Mouse (Mus musculus): ENCODE measurements around the gene Pin1.
A peak's percentile ranks its signal among the peaks of the same experiment; 100 is the strongest.

Pin1 gene

GRCm38 (mm10) chr9:20651602-20652259 lies at the start of gene Pin1:
Pin1 (plus strand) TSS chr9:20652095.
- peak; percentile 100 for DNase-seq

GRCm38 (mm10) chr9:20606269-20606668 lies 45.6 kb upstream of the Pin1 start:
- no peak for DNase-seq

- DNase-seq, result peak; percentile 99
These were observed 44.6 kb upstream of the Pin1 start for GRCm38 (mm10) chr9:20607100-20607974.

GRCm38 (mm10) chr9:20609831-20610464 lies 41.9 kb upstream of the Pin1 start:
- peak; percentile 46 for DNase-seq

- DNase-seq, result peak; percentile 39
These were observed 39.9 kb upstream of the Pin1 start for GRCm38 (mm10) chr9:20611976-20612375.

- no peak for DNase-seq
These were observed 35.2 kb upstream of the Pin1 start for GRCm38 (mm10) chr9:20616685-20617084.

- peak; percentile 40 for DNase-seq
These were observed 20.6 kb upstream of the Pin1 start for GRCm38 (mm10) chr9:20631332-20631731.

GRCm38 (mm10) chr9:20635676-20636075 lies 16.2 kb upstream of the Pin1 start:
- peak; percentile 82 for DNase-seq

GRCm38 (mm10) chr9:20636256-20636655 lies 15.6 kb upstream of the Pin1 start:
- peak; percentile 86 for DNase-seq

- DNase-seq, result peak; percentile 62
These were observed 15.1 kb upstream of the Pin1 start for GRCm38 (mm10) chr9:20636790-20637189.

- DNase-seq, result peak; percentile 86
These were observed 13.3 kb upstream of the Pin1 start for GRCm38 (mm10) chr9:20638552-20638951.

GRCm38 (mm10) chr9:20639486-20639885 lies 12.4 kb upstream of the Pin1 start:
- DNase-seq, result peak; percentile 62

GRCm38 (mm10) chr9:20641501-20641900 lies 10.4 kb upstream of the Pin1 start:
- no peak for DNase-seq

GRCm38 (mm10) chr9:20642101-20642895 lies 9.6 kb upstream of the Pin1 start, which contains the start of gene Ubl5:
Ubl5 (plus strand) TSS chr9:20642878.
- DNase-seq, result peak; percentile 97

GRCm38 (mm10) chr9:20642896-20643466 lies 8.9 kb upstream of the Pin1 start:
- peak; percentile 99 for DNase-seq

GRCm38 (mm10) chr9:20643781-20644180 lies 8.1 kb upstream of the Pin1 start:
- no peak for DNase-seq

- peak; percentile 98 for DNase-seq
These were observed 7.4 kb upstream of the Pin1 start, which contains the start of gene Fbxl12 for GRCm38 (mm10) chr9:20644360-20645081. Fbxl12 (minus strand) TSS chr9:20644767.

GRCm38 (mm10) chr9:20645121-20645520 lies 6.8 kb upstream of the Pin1 start:
- DNase-seq, result no peak

GRCm38 (mm10) chr9:20652260-20652658 lies 364 bp downstream of the Pin1 start:
- DNase-seq, result no peak

GRCm38 (mm10) chr9:20653859-20654258 lies 2.0 kb downstream of the Pin1 start:
- DNase-seq, result no peak

- DNase-seq, result peak; percentile 96
These were observed 5.7 kb downstream of the Pin1 start for GRCm38 (mm10) chr9:20657546-20657945.

Measured in heart, adult 11 months (tissue).